Mouse (Mus musculus) myocyte (in vitro differentiated cells): ENCODE data around the gene Farp1. TPM values are rescaled to one million over a fixed set of nuclear protein-coding genes. Genes with fewer than 3 reads are reported as not detected.

Source experiments
- H3K27me3 ChIP-seq: one replicate; pipeline ENCODE4 v1.6.1; 2011; ENCODE audit not compliant: control insufficient read depth, insufficient read depth, insufficient read length
- H3K36me3 ChIP-seq: one replicate; pipeline ENCODE4 v1.6.1; 2011; ENCODE audit not compliant: control insufficient read depth, insufficient read depth
- H3K4me2 ChIP-seq: one replicate; pipeline ENCODE4 v1.6.1; 2011; ENCODE audit warnings: low read depth, control low read depth
- H3K4me3 ChIP-seq: one replicate; pipeline ENCODE4 v1.5.1; 2011; ENCODE audit warnings: mild to moderate bottlenecking, control low read depth, moderate library complexity
- H3K79me2 ChIP-seq: one replicate; pipeline ENCODE4 v1.6.1; 2011; ENCODE audit not compliant: control insufficient read depth, insufficient read depth
- H3ac ChIP-seq: one replicate; pipeline ENCODE4 v1.6.1; 2011; ENCODE audit not compliant: control insufficient read depth, insufficient read length
- CEBPB ChIP-seq: IDR thresholded peaks from 2 replicates; pipeline ENCODE4 v1.6.1; 2011; ENCODE audit warnings: mild to moderate bottlenecking, moderate library complexity; ENCODE audit not compliant: poor library complexity, insufficient read depth, severe bottlenecking
- E2F4 ChIP-seq: IDR thresholded peaks from one replicate; pipeline ENCODE4 v1.6.1; 2011; ENCODE audit warnings: mild to moderate bottlenecking, control low read depth, moderate library complexity; ENCODE audit not compliant: insufficient read depth
- MAX ChIP-seq: IDR thresholded peaks from one replicate; pipeline ENCODE4 v1.6.1; 2011; ENCODE audit warnings: low read depth, mild to moderate bottlenecking, control low read depth
- MYOD1 ChIP-seq, 3 experiments: IDR thresholded peaks; one replicate each; pipeline ENCODE4 v1.6.1; 2011; ENCODE audit warnings: control low read depth in 2 of 3, low read depth in 2 of 3, mild to moderate bottlenecking in 2 of 3, moderate library complexity in 1 of 3; ENCODE audit not compliant: insufficient read length in 2 of 3, control insufficient read depth in 1 of 3
- MYOG ChIP-seq, 3 experiments: IDR thresholded peaks; one replicate each; pipeline ENCODE4 v1.6.1; 2011; ENCODE audit warnings: control low read depth in 2 of 3, low read depth in 2 of 3, mild to moderate bottlenecking in 2 of 3; ENCODE audit not compliant: insufficient read length in 2 of 3, control insufficient read depth in 1 of 3, insufficient read depth in 1 of 3
- POLR2A ChIP-seq: IDR thresholded peaks from one replicate; pipeline ENCODE4 v1.6.1; 2011; ENCODE audit warnings: low read depth, mild to moderate bottlenecking, control low read depth, moderate library complexity; ENCODE audit not compliant: insufficient read length
- POLR2AphosphoS2 ChIP-seq: IDR thresholded peaks from one replicate; pipeline ENCODE4 v1.6.1; 2011; ENCODE audit warnings: low read depth, control low read depth; ENCODE audit not compliant: insufficient read length
- REST ChIP-seq: IDR thresholded peaks from one replicate; pipeline ENCODE4 v1.6.1; 2011; ENCODE audit warnings: mild to moderate bottlenecking, control low read depth, moderate library complexity; ENCODE audit not compliant: insufficient read depth, insufficient read length
- SRF ChIP-seq: IDR thresholded peaks from one replicate; pipeline ENCODE4 v1.6.1; 2011; ENCODE audit warnings: low read depth; ENCODE audit not compliant: control insufficient read depth, insufficient read length
- TCF12 ChIP-seq: IDR thresholded peaks from one replicate; pipeline ENCODE4 v1.6.1; 2011; ENCODE audit warnings: mild to moderate bottlenecking, control low read depth; ENCODE audit not compliant: poor library complexity, insufficient read depth, severe bottlenecking
- TCF3 ChIP-seq: IDR thresholded peaks from one replicate; pipeline ENCODE4 v1.6.1; 2011; ENCODE audit warnings: low read depth, control low read depth; ENCODE audit not compliant: insufficient read length
- USF1 ChIP-seq: IDR thresholded peaks from one replicate; pipeline ENCODE4 v1.6.1; 2011; ENCODE audit warnings: low read depth, mild to moderate bottlenecking, control low read depth, moderate library complexity
- polyA plus RNA-seq: library from polyadenylated mRNA; unstranded; fragments of >200 nt; fragmentation: generic; extraction: Trizol; gene quantifications from one replicate; pipeline ENCODE4 v1.2.1, GENCODE M21; 2012; ENCODE audit warnings: missing spikeins

Farp1 gene
- polyA plus RNA-seq, 1 experiment = 29.7 TPM

DNA sequence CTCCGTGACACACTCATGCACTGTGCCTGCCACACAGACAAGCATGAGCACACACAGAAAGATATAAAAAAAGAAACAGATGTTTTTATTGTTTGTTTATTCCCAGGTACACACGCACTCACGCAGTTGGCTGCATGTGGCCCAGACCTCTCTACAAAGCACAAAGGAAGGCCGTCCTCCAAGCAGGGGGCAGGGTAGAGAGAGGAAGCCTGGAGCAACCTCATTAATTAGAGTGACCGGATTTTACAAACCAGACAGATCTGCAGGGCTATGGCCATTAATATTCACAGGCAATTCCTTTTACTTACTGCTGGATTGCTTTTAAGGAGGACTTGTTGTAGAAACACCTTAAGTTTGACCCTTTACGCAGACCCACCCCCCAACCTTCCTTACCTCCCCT lies 142.9 kb downstream of the Farp1 start:
- TF ChIP-seq TCF3 (no peak), POLR2AphosphoS2 (no peak), POLR2A (no peak), USF1 (no peak), TCF12 (no peak), REST (no peak), MAX (no peak), SRF (no peak), MYOD1 (IDR thresholded peaks at IDR 0.05; ENCODE audit: control insufficient read depth in 1 of 3, insufficient read length in 2 of 3, low read depth in 2 of 3) (no peak), MYOG (IDR thresholded peaks at IDR 0.05; ENCODE audit: control insufficient read depth in 1 of 3, insufficient read depth in 1 of 3, insufficient read length in 2 of 3, low read depth in 2 of 3) (no peak), CEBPB (no peak), E2F4 (no peak)
- Histone ChIP-seq H3K4me3 (no peak overlapping the region), H3K4me2 (no peak overlapping the region), H3K27me3 (no peaks in the 10 kb centered on the region), H3K36me3 (no peaks in the 10 kb centered on the region), H3K79me2 (peaks cover 12% of the 10 kb centered on the region), H3ac (no peak overlapping the region)

DNA sequence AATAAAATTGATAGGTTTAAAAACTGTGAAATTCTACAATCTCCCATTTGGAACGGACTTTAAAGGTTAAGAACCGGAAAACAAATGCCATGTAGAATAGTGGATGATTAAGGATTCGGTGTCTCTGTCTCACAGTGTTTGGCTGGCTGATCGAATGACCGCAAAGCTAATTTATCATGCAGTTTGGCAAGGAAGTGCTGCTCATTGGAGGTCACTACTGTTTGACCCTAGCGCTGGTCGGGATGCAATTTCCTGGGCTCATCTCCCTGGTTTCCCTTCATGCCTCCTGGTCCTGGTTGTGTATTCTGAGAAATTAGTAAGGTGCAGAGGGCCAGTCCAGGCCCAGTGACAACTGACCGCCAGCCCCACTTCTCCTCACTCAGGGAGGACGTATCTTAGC lies 145.6 kb downstream of the Farp1 start:
- Histone ChIP-seq H3K79me2 (peaks cover 7% of the 10 kb centered on the region), H3K36me3 (no peaks in the 10 kb centered on the region)

DNA sequence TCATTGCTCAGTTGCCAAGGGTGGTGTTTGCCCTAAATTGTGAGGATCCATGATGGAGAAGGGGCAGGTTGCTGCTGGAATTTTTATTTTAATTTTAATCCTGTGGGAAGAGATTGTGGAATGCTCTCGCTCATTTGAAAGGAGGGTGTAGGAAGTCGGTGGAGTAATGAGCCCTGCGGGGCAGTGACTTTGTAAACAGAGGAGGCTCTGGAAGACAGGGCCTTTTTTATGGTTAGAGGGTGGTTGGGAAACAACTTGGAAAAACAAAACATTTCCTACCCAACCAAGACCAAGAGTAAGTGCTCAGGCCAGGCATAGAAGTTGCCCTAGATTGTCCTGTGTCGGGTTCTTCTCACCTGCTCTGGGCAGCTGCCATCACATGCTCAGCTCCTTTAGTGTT lies 146.8 kb downstream of the Farp1 start:
- Histone ChIP-seq H3K36me3 (no peaks in the 10 kb centered on the region), H3K79me2 (peaks cover 7% of the 10 kb centered on the region), H3ac (no peak overlapping the region), H3K27me3 (no peaks in the 10 kb centered on the region), H3K4me3 (no peak overlapping the region), H3K4me2 (no peak overlapping the region)
- TF ChIP-seq POLR2A = no peak
- no peak for TF ChIP-seq MYOD1 (IDR thresholded peaks at IDR 0.05; ENCODE audit: control insufficient read depth in 1 of 3, insufficient read length in 2 of 3, low read depth in 2 of 3)
- no peak for TF ChIP-seq USF1

More for the DNA sequence above, 145.6 kb downstream of the Farp1 start:
- H3ac ChIP-seq = no peak overlapping the region
- H3K27me3 ChIP-seq = no peaks in the 10 kb centered on the region
- TF ChIP-seq POLR2AphosphoS2 (no peak), E2F4 (no peak), USF1 (no peak), SRF (no peak), REST (no peak)
- no peak overlapping the region for H3K4me2 ChIP-seq
- no peak overlapping the region for H3K4me3 ChIP-seq

DNA sequence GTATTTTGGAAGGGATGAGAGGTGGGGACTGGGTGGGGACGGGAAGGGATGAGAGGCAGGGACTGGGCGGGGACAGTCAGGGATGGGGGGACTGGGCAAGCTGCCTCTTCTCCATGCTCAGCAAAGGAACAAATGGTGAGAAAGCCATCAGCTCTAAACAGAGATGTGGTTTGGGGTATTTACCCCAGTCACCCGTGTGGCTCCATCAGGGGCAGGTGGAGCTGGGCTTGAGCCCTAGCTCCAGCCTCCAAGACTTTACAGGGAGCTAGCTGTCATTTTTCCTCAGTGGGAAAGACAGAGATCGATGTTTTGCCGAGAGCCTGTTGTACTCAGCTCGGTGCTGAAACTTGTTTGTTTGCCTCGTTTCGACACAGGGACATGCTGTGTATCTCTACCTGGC lies 148.0 kb downstream of the Farp1 start:
- peaks cover 3% of the 10 kb centered on the region for H3K79me2 ChIP-seq
- H3K36me3 ChIP-seq = no peaks in the 10 kb centered on the region
- no peak overlapping the region for H3ac ChIP-seq
- H3K4me3 ChIP-seq = peak overlapping the region; percentile 3
- no peaks in the 10 kb centered on the region for H3K27me3 ChIP-seq
- peak overlapping the region; percentile 79 for H3K4me2 ChIP-seq
- TF ChIP-seq REST (no peak), MYOG (IDR thresholded peaks at IDR 0.05; ENCODE audit: control insufficient read depth in 1 of 3, insufficient read depth in 1 of 3, insufficient read length in 2 of 3, low read depth in 2 of 3) (peak in 1 of 3 experiments; percentile 74), MYOD1 (IDR thresholded peaks at IDR 0.05; ENCODE audit: control insufficient read depth in 1 of 3, insufficient read length in 2 of 3, low read depth in 2 of 3) (peak in 2 of 3 experiments; percentile 55 to 59)

DNA sequence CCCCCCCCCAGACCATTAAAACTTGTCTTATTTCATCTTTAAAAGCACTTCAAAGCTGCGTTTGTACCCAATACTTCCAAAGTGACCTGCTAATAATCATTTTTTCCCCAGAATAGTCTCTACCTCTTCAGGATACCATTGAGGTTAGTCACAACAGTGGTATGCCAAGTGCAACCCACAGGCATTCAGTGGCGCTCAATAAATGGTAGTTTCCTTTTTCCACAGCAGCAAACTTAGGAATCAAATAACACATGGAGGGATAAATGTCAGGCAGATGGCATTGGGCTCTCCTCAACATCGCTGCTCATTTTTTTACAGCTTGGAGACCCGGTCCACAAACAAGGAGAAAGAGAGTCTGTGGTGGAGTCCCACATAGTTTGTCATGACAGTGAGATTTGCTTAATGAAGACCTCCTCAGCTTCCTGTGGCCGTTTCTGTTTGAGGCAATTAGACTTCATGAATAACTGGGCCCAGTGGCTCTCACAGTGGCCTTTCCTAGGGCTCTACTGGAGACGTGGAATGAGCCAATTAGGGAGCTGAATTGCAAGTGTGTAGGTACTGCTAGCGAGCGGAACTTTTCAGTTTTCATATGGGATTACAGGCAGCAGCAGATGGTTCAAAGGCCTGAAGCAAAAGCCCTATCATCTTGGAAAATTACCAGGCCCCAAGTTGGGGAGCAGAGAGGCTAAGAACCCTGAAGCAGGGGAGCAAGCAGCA lies 148.6 kb downstream of the Farp1 start:
- no peak for TF ChIP-seq TCF3
- TF ChIP-seq MYOD1 (IDR thresholded peaks at IDR 0.05; ENCODE audit: control insufficient read depth in 1 of 3, insufficient read length in 2 of 3, low read depth in 2 of 3) = peak; percentile 28 to 56 (median 35)
- 0 out of 2 replicates have a peak, but pooled peaks have one; percentile 6 for TF ChIP-seq CEBPB
- no peak for TF ChIP-seq MYOG (IDR thresholded peaks at IDR 0.05; ENCODE audit: control insufficient read depth in 1 of 3, insufficient read depth in 1 of 3, insufficient read length in 2 of 3, low read depth in 2 of 3)
- Histone ChIP-seq H3ac (no peak overlapping the region), H3K4me3 (peak overlapping the region; percentile 3), H3K4me2 (peak overlapping the region; percentile 79), H3K27me3 (no peaks in the 10 kb centered on the region), H3K36me3 (no peaks in the 10 kb centered on the region), H3K79me2 (peaks cover 3% of the 10 kb centered on the region)

DNA sequence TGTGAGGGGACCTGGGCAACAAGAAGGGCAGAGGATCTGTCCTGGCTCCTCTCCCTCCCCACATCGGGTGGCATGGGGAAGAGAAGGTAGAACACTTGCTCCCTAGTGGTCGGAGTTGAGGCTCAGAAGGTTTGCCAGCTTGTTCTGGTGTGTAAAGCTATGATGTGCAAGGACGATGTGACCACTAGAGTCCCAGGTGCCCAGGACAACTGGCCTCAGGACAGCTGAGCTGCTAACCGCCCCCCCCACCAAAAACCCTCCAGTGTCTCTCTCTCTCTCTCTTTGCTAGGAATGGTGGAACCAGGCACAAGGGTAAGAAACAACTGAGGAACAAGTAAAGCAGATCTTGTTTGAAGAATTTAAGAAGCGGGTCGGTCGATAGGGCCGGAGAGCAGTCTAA lies 149.4 kb downstream of the Farp1 start:
- Histone ChIP-seq H3K36me3 (no peaks in the 10 kb centered on the region), H3K4me2 (peak overlapping the region; percentile 79), H3K4me3 (no peak overlapping the region), H3K27me3 (no peaks in the 10 kb centered on the region), H3K79me2 (peaks cover 3% of the 10 kb centered on the region), H3ac (no peak overlapping the region)
- peak; percentile 2 to 89 (median 77) for TF ChIP-seq MYOD1 (IDR thresholded peaks at IDR 0.05; ENCODE audit: control insufficient read depth in 1 of 3, insufficient read length in 2 of 3, low read depth in 2 of 3)
- TF ChIP-seq MYOG (IDR thresholded peaks at IDR 0.05; ENCODE audit: control insufficient read depth in 1 of 3, insufficient read depth in 1 of 3, insufficient read length in 2 of 3, low read depth in 2 of 3) = peak; percentile 60 to 96 (median 91)
- TF ChIP-seq TCF12 = peak; percentile 78
- TF ChIP-seq POLR2A = no peak
- peak; percentile 78 for TF ChIP-seq TCF3
